Mouse (Mus musculus) c-Kit-positive CD71-positive TER-119-positive erythroid progenitor cells, embryonic 14.5 days (primary cell): Measurements from ENCODE around the gene Olfr298.

Experiments
- DNase-seq: peaks from one replicate; pipeline ENCODE4 v3.0.0-alpha.2; 2013; ENCODE audit warnings: low spot score

The Olfr298 gene

DNA sequence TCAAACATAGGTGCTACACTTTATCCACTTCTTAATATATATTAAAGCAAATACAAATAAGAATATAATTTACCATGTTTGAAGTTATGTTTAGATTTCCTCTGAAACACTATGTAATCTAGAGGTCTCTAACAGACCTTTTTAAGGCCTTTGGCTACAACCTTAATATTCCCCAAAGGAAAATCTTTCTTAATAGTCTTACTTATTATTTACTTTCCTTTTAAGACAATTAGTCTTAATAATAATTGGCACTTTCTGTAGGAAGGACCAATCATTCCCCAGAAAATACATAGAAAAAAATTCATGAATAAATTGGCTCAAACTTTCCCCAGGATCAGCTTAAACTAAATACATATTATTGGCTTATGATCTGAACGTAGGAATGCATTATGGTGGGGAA lies at the start of gene Olfr298:
Gene Olfr298 (minus strand): TSS at position 101 of the 400 bp plus-strand sequence.
- DNase-seq, result no peak

DNA sequence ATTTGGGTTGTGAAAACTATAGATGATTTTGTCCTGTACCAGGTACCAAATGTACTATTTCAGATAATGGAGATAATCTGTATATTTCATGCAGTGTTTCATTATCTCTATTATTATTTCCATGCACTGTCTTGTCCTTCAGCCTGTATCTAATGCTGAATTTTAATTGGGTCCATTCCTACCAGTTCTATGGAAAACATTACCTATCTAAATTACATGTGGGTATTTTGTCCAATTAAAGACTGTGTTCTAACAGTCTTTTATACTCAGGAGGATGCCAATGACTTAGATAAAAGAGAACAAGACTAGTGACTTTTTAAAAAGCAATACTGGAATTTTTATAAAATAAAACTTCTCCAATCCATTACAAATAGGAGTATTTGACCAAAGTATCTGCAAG lies 27.4 kb upstream of the Olfr298 start, which contains the start of gene Olfr297:
Gene Olfr297 (plus strand): TSS at position 301 of the 400 bp plus-strand sequence.
- no peak for DNase-seq

DNA sequence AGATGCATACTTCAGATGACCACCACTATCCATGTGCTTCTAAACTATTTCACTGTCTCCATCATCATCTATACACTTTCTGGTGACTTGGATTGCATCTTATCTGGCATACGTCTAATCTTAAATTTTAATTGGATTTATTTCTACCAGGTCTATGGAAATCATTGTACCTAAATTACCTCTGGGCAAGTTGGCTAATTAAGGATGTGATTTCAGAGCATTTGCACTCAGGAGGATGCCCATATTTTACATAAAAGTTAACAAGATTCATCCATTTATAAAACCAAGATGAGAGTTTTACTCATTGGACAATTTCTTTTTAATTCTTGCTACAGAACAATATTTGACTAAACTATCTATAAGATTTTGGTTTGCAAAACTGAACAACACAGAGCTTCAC lies 32.7 kb downstream of the Olfr298 start, which contains the start of gene Olfr299:
Gene Olfr299 (plus strand): TSS at position 301 of the 400 bp plus-strand sequence.
- no peak for DNase-seq
